Mouse (Mus musculus) CH12.LX (cell line): ENCODE results near the gene Vps37c. TPM values are rescaled to one million over a fixed set of nuclear protein-coding genes. Genes with fewer than 3 reads are reported as not detected.

Experiments
- DNase-seq: peaks from one replicate; pipeline ENCODE4 v3.0.0-alpha.2; 2013; ENCODE audit errors: extremely low read depth
- H3K27ac ChIP-seq: 2 replicates; pipeline ENCODE4 v1.5.1; 2012; ENCODE audit warnings: low read depth, mild to moderate bottlenecking, control low read depth, moderate library complexity; ENCODE audit not compliant: insufficient read depth
- H3K27me3 ChIP-seq: replicated peaks from 2 replicates; pipeline ENCODE3; 2012; ENCODE audit warnings: inconsistent platforms
- H3K36me3 ChIP-seq, 2 experiments: replicated peaks in 1 of 2; 2 replicates each; pipeline versions ENCODE3 to v1.6.1; 2012; ENCODE audit warnings: inconsistent platforms in 1 of 2, low read length in 1 of 2, mild to moderate bottlenecking in 1 of 2, mixed read lengths in 1 of 2, moderate library complexity in 1 of 2; ENCODE audit not compliant: control insufficient read depth in 1 of 2, insufficient read depth in 1 of 2
- H3K4me1 ChIP-seq, 2 experiments: 2 replicates each; pipeline ENCODE4 v1.6.1; 2012; ENCODE audit warnings: inconsistent platforms in 1 of 2, moderate library complexity in 1 of 2; ENCODE audit not compliant: insufficient read depth in 2 of 2, control insufficient read depth in 1 of 2
- H3K4me2 ChIP-seq: 2 replicates; pipeline ENCODE4 v1.6.1; 2012; ENCODE audit warnings: low read depth, mild to moderate bottlenecking, control low read depth; ENCODE audit not compliant: poor library complexity, insufficient read depth, severe bottlenecking
- H3K4me3 ChIP-seq, 3 experiments: fragments of 150-350 bp in 1 of 3; sonication (generic) in 1 of 3; replicated peaks in 1 of 3; 2 replicates each; pipeline versions ENCODE3 to v1.5.1; 2011 to 2012; ENCODE audit warnings: low read depth in 2 of 3, low read length in 2 of 3, mild to moderate bottlenecking in 2 of 3, moderate library complexity in 2 of 3, control low read depth in 1 of 3, improper control_type of control experiment in 1 of 3, inconsistent platforms in 1 of 3, mixed read lengths in 1 of 3; ENCODE audit not compliant: poor library complexity in 1 of 3
- H3K79me2 ChIP-seq: replicated peaks from 2 replicates; pipeline ENCODE4 v1.6.1; 2012; ENCODE audit warnings: mild to moderate bottlenecking, moderate library complexity; ENCODE audit not compliant: control insufficient read depth, poor library complexity, insufficient read depth, severe bottlenecking; ENCODE audit errors: extremely low read depth
- H3K9ac ChIP-seq: 2 replicates; pipeline ENCODE4 v1.6.1; 2012; ENCODE audit warnings: low read depth, mild to moderate bottlenecking, control low read depth, moderate library complexity; ENCODE audit not compliant: insufficient read depth
- H3K9me3 ChIP-seq: replicated peaks from 2 replicates; pipeline ENCODE3; 2012; ENCODE audit warnings: low read length, inconsistent platforms, mixed read lengths
- CHD2 ChIP-seq: IDR thresholded peaks from 2 replicates; pipeline ENCODE4 v1.6.1; 2011; ENCODE audit warnings: low read length, improper control_type of control experiment
- EP300 ChIP-seq: IDR thresholded peaks from 2 replicates; pipeline ENCODE4 v1.6.1; 2011; ENCODE audit warnings: low read length, improper control_type of control experiment
- ETS1 ChIP-seq: conservative IDR thresholded peaks from 2 replicates; pipeline ENCODE4 v1.6.1; 2012; ENCODE audit warnings: low read depth, mild to moderate bottlenecking, inconsistent platforms, low read length, improper control_type of control experiment, moderate library complexity
- HCFC1 ChIP-seq: IDR thresholded peaks from 2 replicates; pipeline ENCODE4 v1.6.1; 2012; ENCODE audit warnings: low read depth, mild to moderate bottlenecking, inconsistent platforms, low read length, improper control_type of control experiment
- JUN ChIP-seq: IDR thresholded peaks from 2 replicates; pipeline ENCODE4 v1.6.1; 2011; ENCODE audit warnings: low read depth, mild to moderate bottlenecking, low read length, improper control_type of control experiment, moderate library complexity; ENCODE audit not compliant: insufficient read depth
- JUND ChIP-seq: conservative IDR thresholded peaks from 2 replicates; pipeline ENCODE4 v1.6.1; 2011; ENCODE audit warnings: low read depth, low read length, improper control_type of control experiment
- KAT2A ChIP-seq: IDR thresholded peaks from 2 replicates; pipeline ENCODE4 v1.6.1; 2012; ENCODE audit warnings: low read length, improper control_type of control experiment, inconsistent platforms; ENCODE audit not compliant: insufficient replicate concordance
- MAFK ChIP-seq: IDR thresholded peaks from 2 replicates; pipeline ENCODE4 v1.6.1; 2011; ENCODE audit warnings: low read length, improper control_type of control experiment; ENCODE audit not compliant: insufficient replicate concordance
- MAX ChIP-seq: IDR thresholded peaks from 2 replicates; pipeline ENCODE4 v1.6.1; 2011; ENCODE audit warnings: low read length, improper control_type of control experiment
- MAZ ChIP-seq: IDR thresholded peaks from 2 replicates; pipeline ENCODE4 v1.6.1; 2012; ENCODE audit warnings: low read depth, mild to moderate bottlenecking, inconsistent platforms, low read length, improper control_type of control experiment, moderate library complexity
- MEF2A ChIP-seq: IDR thresholded peaks from 2 replicates; pipeline ENCODE4 v1.6.1; 2014; ENCODE audit warnings: low read depth, mild to moderate bottlenecking, inconsistent platforms, low read length, improper control_type of control experiment, borderline replicate concordance
- MYC ChIP-seq: IDR thresholded peaks from 2 replicates; pipeline ENCODE4 v1.6.1; 2011; ENCODE audit warnings: low read depth, mild to moderate bottlenecking, improper control_type of control experiment, low read length
- PAX5 ChIP-seq: IDR thresholded peaks from 2 replicates; pipeline ENCODE4 v1.6.1; 2012; ENCODE audit warnings: low read length, inconsistent platforms, mixed read lengths
- POLR2AphosphoS2 ChIP-seq: IDR thresholded peaks from 2 replicates; pipeline ENCODE4 v1.6.1; 2011; ENCODE audit warnings: low read depth, low read length, improper control_type of control experiment
- RAD21 ChIP-seq: IDR thresholded peaks from 2 replicates; pipeline ENCODE4 v1.6.1; 2011; ENCODE audit warnings: low read depth, mild to moderate bottlenecking, low read length, improper control_type of control experiment, moderate library complexity
- RCOR1 ChIP-seq: conservative IDR thresholded peaks from 2 replicates; pipeline ENCODE4 v1.6.1; 2012; ENCODE audit warnings: low read depth, mild to moderate bottlenecking, inconsistent platforms, low read length, improper control_type of control experiment
- SIN3A ChIP-seq: IDR thresholded peaks from 2 replicates; pipeline ENCODE4 v1.6.1; 2012; ENCODE audit warnings: low read length, improper control_type of control experiment, inconsistent platforms
- TBP ChIP-seq: conservative IDR thresholded peaks from 2 replicates; pipeline ENCODE4 v1.6.1; 2011; ENCODE audit warnings: low read depth, low read length, improper control_type of control experiment
- TCF12 ChIP-seq: IDR thresholded peaks from 2 replicates; pipeline ENCODE4 v1.6.1; 2014; ENCODE audit warnings: low read depth, mild to moderate bottlenecking, inconsistent platforms, low read length, improper control_type of control experiment
- UBTF ChIP-seq: IDR thresholded peaks from 2 replicates; pipeline ENCODE4 v1.6.1; 2012; ENCODE audit warnings: low read depth, mild to moderate bottlenecking, inconsistent platforms, low read length, improper control_type of control experiment, moderate library complexity
- USF1 ChIP-seq: IDR thresholded peaks from 2 replicates; pipeline ENCODE4 v1.6.1; 2014; ENCODE audit warnings: low read depth, mild to moderate bottlenecking, inconsistent platforms, low read length, improper control_type of control experiment
- USF2 ChIP-seq: conservative IDR thresholded peaks from 2 replicates; pipeline ENCODE4 v1.6.1; 2011; ENCODE audit warnings: low read depth, low read length, improper control_type of control experiment
- ZC3H11A ChIP-seq: IDR thresholded peaks from 2 replicates; pipeline ENCODE4 v1.6.1; 2012; ENCODE audit warnings: low read depth, mild to moderate bottlenecking, inconsistent platforms, low read length, improper control_type of control experiment
- ZKSCAN1 ChIP-seq: IDR thresholded peaks from 2 replicates; pipeline ENCODE4 v1.6.1; 2012; ENCODE audit warnings: low read depth, inconsistent platforms, low read length, improper control_type of control experiment, borderline replicate concordance
- ZMIZ1 ChIP-seq: IDR thresholded peaks from 2 replicates; pipeline ENCODE4 v1.6.1; 2012; ENCODE audit warnings: low read depth, mild to moderate bottlenecking, inconsistent platforms, low read length, improper control_type of control experiment
- dilution Hi-C: fragments of 300-500 bp; cut with MboI; formaldehyde crosslinking; loops from 2 replicates; pipeline ENCODE4 v1.14.3; 2020; ENCODE audit warnings: low sequenced_read_pairs; ENCODE audit not compliant: extremely low pct_unique_long_range_greater_than_20kb, extremely low pct_ligation_motif_present
- in situ Hi-C: fragments of 300-500 bp; cut with MboI; formaldehyde crosslinking; loops from 3 replicates; pipeline ENCODE4 v1.14.3; 2019; ENCODE audit warnings: low sequenced_read_pairs, low pct_ligation_motif_present, low pct_unique_long_range_greater_than_20kb, mixed read lengths
- polyA plus RNA-seq: library from polyadenylated mRNA; unstranded; fragments of >175 nt; gene quantifications from 2 replicates; pipeline ENCODE4 v1.2.1, GENCODE M21; 2012; ENCODE audit warnings: low read depth; ENCODE audit not compliant: insufficient read length
- total RNA-seq, 2 experiments: library from RNA; depleted of rRNA; stranded (reverse); fragments of 300-350 nt in 1 of 2; fragments of >200 nt in 1 of 2; gene quantifications; 2 replicates each; pipeline ENCODE4 v1.2.3; 2012 to 2014

Gene Vps37c
- total and polyA plus RNA-seq, 3 experiments, result 6.2 to 13.0 (median 9.5) TPM

- TF ChIP-seq USF2 (no peak), CHD2 (no peak), KAT2A (no peak), MAFK (no peak), ZMIZ1 (no peak), JUN (no peak), EP300 (no peak), ZKSCAN1 (no peak), USF1 (no peak), ETS1 (no peak)
Measured at GRCm38 (mm10) chr19:10723649-10724048, 35.1 kb downstream of the Vps37c start.

GRCm38 (mm10) chr19:10724629-10725363 is 36.3 kb downstream of the Vps37c start:
- no peak for DNase-seq
- Histone ChIP-seq H3K4me3 (no peak overlapping the region), H3K9me3 (no peaks in the 10 kb centered on the region), H3K79me2 (no peaks in the 10 kb centered on the region), H3K9ac (no peak overlapping the region), H3K27ac (no peak overlapping the region), H3K27me3 (no peaks in the 10 kb centered on the region), H3K4me2 (no peak overlapping the region), H3K36me3 (peaks cover 0 to 96% of the 10 kb centered on the region in 2 experiments), H3K4me1 (peaks cover 4 to 20% of the 10 kb centered on the region in 2 experiments)
- dilution Hi-C loops, result no loop called here
- in situ Hi-C loops, result no loop called here
- TF ChIP-seq MAZ (no peak), RCOR1 (no peak), TBP (no peak), RAD21 (no peak), ETS1 (no peak), CHD2 (no peak), UBTF (no peak), POLR2AphosphoS2 (no peak), PAX5 (no peak), ZC3H11A (no peak), SIN3A (no peak), TCF12 (no peak), MAX (no peak), MYC (no peak), HCFC1 (no peak), MEF2A (no peak), JUND (no peak), EP300 (no peak)
- TF ChIP-seq, all 38 proteins: peak for 0

More at GRCm38 (mm10) chr19:10723649-10724048, 35.1 kb downstream of the Vps37c start:
- H3K4me1 ChIP-seq, result peaks cover 4 to 13% of the 10 kb centered on the region in 2 experiments
- no peak for DNase-seq
- dilution Hi-C loops, result no loop called here
- H3K9me3 ChIP-seq, result no peaks in the 10 kb centered on the region
- H3K9ac ChIP-seq, result no peak overlapping the region
- H3K27ac ChIP-seq, result no peak overlapping the region
- in situ Hi-C loops, result no loop called here
- H3K4me2 ChIP-seq, result no peak overlapping the region
- H3K4me3 ChIP-seq, result no peak overlapping the region
- H3K27me3 ChIP-seq, result no peaks in the 10 kb centered on the region
- peaks cover 0 to 96% of the 10 kb centered on the region in 2 experiments for H3K36me3 ChIP-seq
- H3K79me2 ChIP-seq, result no peaks in the 10 kb centered on the region
